8 mouse cellular contexts compared by ENCODE assay signal in the genomic region with DNA sequence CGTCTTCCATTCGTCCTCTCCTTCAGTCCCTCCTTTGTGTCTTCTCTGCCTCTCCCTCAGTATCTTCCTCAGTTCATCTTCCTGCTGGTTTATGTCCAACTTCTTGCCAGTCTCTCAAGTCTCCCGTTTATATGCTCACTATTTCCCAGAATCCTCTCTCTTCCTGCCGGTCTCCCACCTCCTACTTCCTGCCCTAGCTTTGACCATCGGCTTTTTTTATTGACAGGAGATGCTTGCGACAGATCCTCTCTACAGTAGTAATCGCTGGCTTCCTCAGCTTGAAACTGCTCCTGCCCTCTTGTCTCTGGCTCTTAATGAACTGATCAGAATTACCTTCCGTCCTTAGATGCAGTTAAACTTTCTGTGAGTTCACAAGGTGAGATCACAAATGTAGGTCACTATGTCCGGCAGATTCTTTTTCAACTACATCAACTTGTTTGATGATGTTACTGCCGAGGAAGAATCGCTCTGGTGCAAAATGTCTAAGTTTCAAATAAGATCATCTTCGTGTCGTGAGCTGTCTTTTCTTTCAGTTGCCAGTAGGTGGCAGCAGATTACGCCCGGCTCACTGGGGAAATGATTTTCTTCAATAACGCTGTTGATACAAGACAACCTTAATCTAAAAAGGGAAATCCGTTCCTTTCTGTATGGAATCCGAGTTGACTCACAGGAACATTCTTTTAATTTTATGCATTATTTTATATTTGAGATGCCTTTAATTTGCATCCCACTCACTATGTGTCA. TPM values are rescaled to one million over a fixed set of nuclear protein-coding genes. Genes with fewer than 3 reads are reported as not detected.
A peak's percentile ranks its signal among the peaks of the same experiment; 100 is the strongest.
DNase-seq lines count a peak whose midpoint lies in the region; ATAC-seq and TF ChIP-seq lines count a peak whose summit lies in the region.

No protein-coding gene starts in this region.

- peak overlapping the region; percentile 49 for H3K4me2 ChIP-seq in heart, embryonic 12.5 days

- peak; percentile 95 for TF ChIP-seq CTCF in layer of hippocampus, adult 2 months (conservative IDR thresholded peaks at IDR 0.05)

- DNase-seq in cerebellum, adult 11-12 months = peak; percentile 6
- DNase-seq in ES-CJ7 (ENCODE audit: low read depth, low spot score) = peak; percentile 66
- peak; percentile 38 for DNase-seq in cerebellum, adult 9-10 months
- DNase-seq in layer of hippocampus, adult 2 months (ENCODE audit: low spot score in 2 of 2) = peak; percentile 38 to 67
- peak; percentile 74 for DNase-seq in lung, postnatal 10 days
- peak; percentile 19 for DNase-seq in right cerebral cortex, postnatal 25 days

- 0 out of 2 replicates have a peak overlapping the region, but pooled peaks have one; percentile 11 for H3K4me3 ChIP-seq in heart, embryonic 12.5 days
- peak overlapping the region; percentile 27 for H3K4me3 ChIP-seq in layer of hippocampus, adult 2 months

- ATAC-seq in cerebellum, adult (ENCODE audit: insufficient number of reproducible peaks, low FRiP score, low TSS enrichment) = no peak
- no peak for ATAC-seq in heart, embryonic 12.5 days (ENCODE audit: insufficient number of reproducible peaks, low FRiP score)

- H3K27ac ChIP-seq in heart, embryonic 12.5 days (ENCODE audit: poor library complexity, severe bottlenecking) = no peak overlapping the region
- H3K27ac ChIP-seq in layer of hippocampus, adult 2 months = no peak overlapping the region

- H3K9ac ChIP-seq in heart, embryonic 12.5 days = no peak overlapping the region

- H3K9me3 ChIP-seq in heart, embryonic 12.5 days (replicated peaks) = peaks cover 18% of the 10 kb centered on the region

- H3K27me3 ChIP-seq in heart, embryonic 12.5 days (replicated peaks) = no peaks in the 10 kb centered on the region

- H3K36me3 ChIP-seq in heart, embryonic 12.5 days = peaks cover 3% of the 10 kb centered on the region; the same call in 1 of the 2 replicates

- H3K4me1 ChIP-seq in heart, embryonic 12.5 days (replicated peaks) = no peaks in the 10 kb centered on the region

- 35% methylated on average over 18 of the region's 18 CpGs for WGBS in heart, embryonic 12.5 days

RNA-seq across cellular contexts. Expression of a gene that starts 46.6 kb away (rescaled TPM):
- 76.0 and 79.1 TPM in 2 replicates for polyA plus RNA-seq in heart, embryonic 12.5 days (2016; fragmentation: Nextera tagmentation; extraction: Ambion mirVana)
- 10 to 100 TPM; 55.8 to 57.8 TPM for total RNA-seq in layer of hippocampus, adult 2 months (2021)

Comparison
In these comparisons a context has a peak if more than half of its experiments do, and no peak if none do; other contexts are left out.
1. DNase-seq: peak in every context shown above with its lines; median percentile 74 in lung, postnatal 10 days; 66 in ES-CJ7; 52 in layer of hippocampus, adult 2 months; 38 in cerebellum, adult 9-10 months; 19 in right cerebral cortex, postnatal 25 days; 6 in cerebellum, adult 11-12 months.